Mouse (Mus musculus): ENCODE results near the gene Xcr1.

Gene Xcr1

DNA sequence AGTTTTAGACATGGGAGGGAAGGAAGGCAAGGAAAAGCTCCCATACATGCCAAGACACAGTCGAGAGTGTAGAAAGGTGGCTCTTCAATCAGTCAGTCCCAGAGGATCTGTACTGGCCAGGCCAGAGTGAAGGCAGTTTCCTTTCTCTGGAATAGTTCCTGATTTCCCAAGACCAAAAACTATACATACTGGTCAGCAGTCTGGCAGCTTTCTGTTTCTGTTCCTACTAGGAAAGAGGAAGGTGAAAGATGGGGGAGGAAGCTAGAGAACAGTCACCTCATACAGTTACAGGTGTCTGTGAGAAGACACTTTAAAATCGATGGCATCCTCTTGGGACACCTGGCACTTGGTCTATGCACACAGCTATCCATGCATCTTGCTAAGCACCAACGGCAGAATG lies 46.4 kb downstream of the Xcr1 start:
- no peak for DNase-seq (ENCODE audit: low read depth, low spot score)

DNA sequence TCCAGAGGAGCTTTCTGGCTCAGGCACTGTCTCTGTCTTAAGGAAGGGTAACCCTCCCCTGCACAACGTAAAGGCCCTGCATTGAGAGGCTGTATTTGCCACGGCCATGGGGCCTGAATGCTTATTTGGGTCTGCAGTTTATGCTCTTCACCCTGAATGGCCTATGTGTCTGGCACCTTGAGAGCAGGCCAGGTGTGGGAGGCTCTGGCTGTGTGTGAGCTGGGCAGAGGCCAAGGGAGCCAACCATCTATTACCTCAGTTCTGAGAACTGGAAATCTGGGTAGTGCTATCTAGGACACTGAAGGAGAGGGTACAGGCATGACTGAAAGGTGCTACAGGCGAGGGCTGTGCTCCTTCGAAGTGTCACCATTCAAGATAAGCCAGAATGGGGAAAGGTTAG lies 47.0 kb downstream of the Xcr1 start:
- DNase-seq (ENCODE audit: low read depth, low spot score), result no peak

GRCm38 (mm10) chr9:123814326-123814725 lies 47.5 kb downstream of the Xcr1 start:
- DNase-seq (ENCODE audit: low read depth, low spot score), result no peak

- DNase-seq (ENCODE audit: low read depth, low spot score), result no peak
These were observed 50.0 kb downstream of the Xcr1 start for GRCm38 (mm10) chr9:123811831-123812230.

DNA sequence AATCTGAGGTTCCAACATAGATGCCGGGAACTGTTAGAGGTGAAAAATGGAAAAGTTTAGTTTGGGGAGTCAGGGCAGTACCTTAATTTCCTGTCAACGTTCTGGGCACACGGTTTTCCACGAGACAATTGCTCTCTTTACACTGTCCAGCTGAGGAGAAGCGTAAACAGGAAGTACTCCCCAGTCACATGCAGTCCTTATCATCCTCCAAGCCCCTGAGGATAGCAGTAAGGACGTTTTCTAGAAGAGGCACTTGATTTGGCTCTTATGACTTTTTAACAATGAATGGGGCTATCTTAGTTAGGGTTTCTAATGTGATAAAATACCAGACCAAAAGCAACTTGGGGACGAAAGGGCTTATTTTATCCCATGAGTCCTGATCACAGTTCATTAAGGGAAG lies 53.2 kb downstream of the Xcr1 start:
- DNase-seq (ENCODE audit: low read depth, low spot score), result no peak

DNA sequence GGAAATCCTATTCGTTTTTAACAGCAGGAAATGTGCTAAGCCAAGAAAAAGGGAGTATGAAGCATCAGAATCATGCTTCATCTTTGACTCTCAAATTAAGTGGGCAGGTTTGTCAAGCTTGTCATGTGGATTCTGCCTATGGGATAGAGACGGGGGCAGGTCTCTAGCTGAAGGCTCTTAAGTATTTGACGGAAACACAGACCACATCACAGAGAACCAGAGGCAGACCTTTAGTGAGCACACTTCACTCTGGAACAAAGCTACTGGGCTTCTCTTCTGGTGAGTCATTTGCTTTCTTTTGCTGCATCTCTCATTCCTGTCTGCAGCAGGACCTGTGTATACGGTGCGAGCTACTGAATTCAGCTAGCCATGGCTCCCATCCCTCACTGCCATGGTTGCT lies 55.6 kb downstream of the Xcr1 start, which contains the start of gene Cxcr6:
TSS of gene Cxcr6 (plus strand) at position 209 of the 400 bp plus-strand sequence.
- no peak for DNase-seq (ENCODE audit: low read depth, low spot score)

GRCm38 (mm10) chr9:123805241-123805640 lies 56.6 kb downstream of the Xcr1 start:
- no peak for DNase-seq (ENCODE audit: low read depth, low spot score)

DNA sequence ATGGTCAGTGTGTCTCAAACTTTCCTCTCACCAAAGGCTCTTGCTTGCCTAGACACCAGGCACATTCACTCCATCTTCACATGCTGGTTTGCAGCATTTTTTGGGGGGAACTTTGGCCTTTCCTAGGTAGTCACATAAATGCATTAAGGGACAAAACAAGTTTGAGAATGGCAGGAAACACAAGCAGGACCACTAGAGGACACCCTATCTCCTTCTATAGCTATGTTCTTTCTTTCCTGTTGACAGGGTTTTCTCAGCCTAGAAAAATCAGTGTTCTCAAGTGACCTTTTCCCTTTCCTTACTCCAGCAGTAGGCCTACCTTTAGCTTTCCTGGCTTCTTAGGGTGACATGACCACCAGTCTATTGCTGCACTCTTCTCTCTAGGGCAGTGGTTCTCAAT lies 58.9 kb downstream of the Xcr1 start:
- DNase-seq (ENCODE audit: low read depth, low spot score), result no peak

GRCm38 (mm10) chr9:123802421-123802820 lies 59.4 kb downstream of the Xcr1 start:
- DNase-seq (ENCODE audit: low read depth, low spot score), result no peak

Measured in WW6 (cell line).